Mouse (Mus musculus) liver, postnatal 0 days (tissue): ENCODE data around the gene Scamp2.

Experiments
- CTCF ChIP-seq: sonication (generic); IDR thresholded peaks from 2 replicates; pipeline ENCODE4 v1.5.1; 2016; ENCODE audit warnings: antibody characterized with exemption, low read depth
- EP300 ChIP-seq: IDR thresholded peaks from 2 replicates; pipeline ENCODE4 v1.6.1; 2016; ENCODE audit warnings: antibody characterized with exemption, low read depth, mild to moderate bottlenecking

- TF ChIP-seq CTCF (no peak), EP300 (peak; percentile 19; the same call in 1 of the 2 replicates)
Observed at GRCm38 (mm10) chr9:57575577-57575976, 14.8 kb downstream of the Scamp2 start.
